Mouse (Mus musculus): ENCODE results near the gene Dhps. TPM values are rescaled to one million over a fixed set of nuclear protein-coding genes. Genes with fewer than 3 reads are reported as not detected.
A peak's percentile ranks its signal among the peaks of the same experiment; 100 is the strongest.
"Not testable (repeated sequence)": the region's sequence is repeated elsewhere in the genome, so short reads cannot be mapped to it uniquely, and the experiment has no call there.

Gene Dhps
- total RNA-seq, 4 experiments from 2014 or later, result 32.7 to 36.4 (median 35.5) TPM

GRCm38 (mm10) chr8:85096196-85096595, 24.6 kb downstream of the Dhps start:
- DNase-seq (ENCODE audit: low spot score), result no peak

- DNase-seq (ENCODE audit: low spot score), result no peak
Observed at GRCm38 (mm10) chr8:85096850-85097249, 25.3 kb downstream of the Dhps start.

- no peak for DNase-seq (ENCODE audit: low spot score)
Observed at GRCm38 (mm10) chr8:85100076-85100665, 28.6 kb downstream of the Dhps start.

GRCm38 (mm10) chr8:85113241-85113640, 41.7 kb downstream of the Dhps start:
- DNase-seq (ENCODE audit: low spot score), result no peak

GRCm38 (mm10) chr8:85115501-85115900, 43.9 kb downstream of the Dhps start:
- DNase-seq (ENCODE audit: low spot score), result no peak

GRCm38 (mm10) chr8:85116984-85117383, 45.4 kb downstream of the Dhps start:
- DNase-seq (ENCODE audit: low spot score), result no peak

- peak; percentile 84 for DNase-seq (ENCODE audit: low spot score)
Observed at GRCm38 (mm10) chr8:85119052-85119981, 47.8 kb downstream of the Dhps start.

GRCm38 (mm10) chr8:85120251-85120650, 48.7 kb downstream of the Dhps start:
- not testable (repeated sequence) for DNase-seq (ENCODE audit: low spot score)

GRCm38 (mm10) chr8:85122995-85123394, 51.4 kb downstream of the Dhps start, which contains the start of gene Zfp791:
Gene Zfp791, minus strand, starts transcription at chr8:85123095.
- DNase-seq (ENCODE audit: low spot score), result no peak

GRCm38 (mm10) chr8:85123691-85124090, 52.1 kb downstream of the Dhps start:
- no peak for DNase-seq (ENCODE audit: low spot score)

Small RNAs within 50 kb of the gene (microRNA-seq; reads per million reads assigned to microRNA genes)
- gene Gm23388 (0.84 reads per million), gene Mir7070 (1.4 reads per million)

Other genes with a start within 250 kb of the Dhps start
- 10 to 100 TPM; 10.3 to 13.2 (median 12.0) TPM for gene Dand5, start 248.9 kb upstream of the Dhps start, total RNA-seq (2022)
- gene Gadd45gip1, start 240.2 kb upstream of the Dhps start, total RNA-seq (2022), result 10 to 100 TPM; 31.0 to 34.9 (median 33.1) TPM
- gene Rad23a, start 231.1 kb upstream of the Dhps start, total RNA-seq (2022), result 10 to 100 TPM; 82.8 to 92.9 (median 89.3) TPM
- 100 to 1,000 TPM; 330 to 410 (median 343) TPM for gene Calr, start 224.8 kb upstream of the Dhps start, total RNA-seq (2022)
- gene Farsa, start 214.8 kb upstream of the Dhps start, total RNA-seq (2022), result 10 to 100 TPM; 19.9 to 24.6 (median 22.9) TPM
- 1 to 10 TPM; 2.2 to 5.9 (median 4.1) TPM for gene Syce2, start 199.6 kb upstream of the Dhps start, total RNA-seq (2022)
- gene Gcdh, start 177.8 kb upstream of the Dhps start, total RNA-seq (2022), result 10 to 100 TPM; 77.8 to 99.2 (median 86.0) TPM
- gene Klf1, start 169.8 kb upstream of the Dhps start, total RNA-seq (2022), result not detected
- 10 to 100 TPM in 3 of 4 experiments, 1 to 10 TPM in 1; 7.9 to 15.7 (median 12.3) TPM for gene Dnase2a, start 163.2 kb upstream of the Dhps start, total RNA-seq (2022)
- gene Mast1, start 134.4 kb upstream of the Dhps start, total RNA-seq (2022), result under 1 TPM; 0.06 to 0.19 (median 0.13) TPM
- not detected for gene Rtbdn, start 124.8 kb upstream of the Dhps start, total RNA-seq (2022)
- gene Gm49661, start 102.3 kb upstream of the Dhps start, total RNA-seq (2022), result 1 to 10 TPM in 2 of 4 experiments, not detected in 2; 2.4 to 5.9 TPM
- gene Prdx2, start 102.2 kb upstream of the Dhps start, total RNA-seq (2022), result 100 to 1,000 TPM; 644 to 711 (median 676) TPM
- 10 to 100 TPM; 41.9 to 61.3 (median 55.0) TPM for gene Rnaseh2a, start 102.0 kb upstream of the Dhps start, total RNA-seq (2022)
- gene Junb, start 93.0 kb upstream of the Dhps start, total RNA-seq (2022), result 10 to 100 TPM; 17.8 to 32.3 (median 23.9) TPM
- gene Hook2, start 81.2 kb upstream of the Dhps start, total RNA-seq (2022), result 1 to 10 TPM; 1.9 to 3.5 (median 2.7) TPM
- gene Best2, start 57.2 kb upstream of the Dhps start, total RNA-seq (2022), result not detected
- 10 to 100 TPM; 63.5 to 72.5 (median 65.4) TPM for gene Asna1, start 46.5 kb upstream of the Dhps start, total RNA-seq (2022)
- gene Trir, start 44.9 kb upstream of the Dhps start, total RNA-seq (2022), result 10 to 100 TPM; 76.6 to 90.6 (median 78.6) TPM
- 10 to 100 TPM; 29.6 to 32.4 (median 30.8) TPM for gene Tnpo2, start 34.8 kb upstream of the Dhps start, total RNA-seq (2022)
- gene Fbxw9, start 11.7 kb upstream of the Dhps start, total RNA-seq (2022), result 1 to 10 TPM; 2.9 to 4.0 (median 3.3) TPM
- not detected for gene Gm5741, start 3.8 kb upstream of the Dhps start, total RNA-seq (2022)
- gene Wdr83os, start 9.0 kb downstream of the Dhps start, total RNA-seq (2022), result 10 to 100 TPM; 40.8 to 45.3 (median 43.6) TPM
- gene Wdr83, start 9.5 kb downstream of the Dhps start, total RNA-seq (2022), result 10 to 100 TPM; 26.6 to 32.4 (median 30.0) TPM
- 10 to 100 TPM; 21.9 to 36.3 (median 26.3) TPM for gene Man2b1, start 11.5 kb downstream of the Dhps start, total RNA-seq (2022)
- 1 to 10 TPM; 2.1 to 3.0 (median 2.7) TPM for gene Zfp791, start 51.3 kb downstream of the Dhps start, total RNA-seq (2022)
- gene Cks1brt, start 80.2 kb downstream of the Dhps start, total RNA-seq (2022), result not detected
- gene Olfr371, start 154.2 kb downstream of the Dhps start, total RNA-seq (2022), result not detected
- 1 to 10 TPM; 5.0 to 7.0 (median 5.3) TPM for gene Orc6, start 227.9 kb downstream of the Dhps start, total RNA-seq (2022)
- 10 to 100 TPM; 66.9 to 68.9 (median 67.8) TPM for gene Vps35, start 228.0 kb downstream of the Dhps start, total RNA-seq (2022)